Mouse (Mus musculus): ENCODE data around the gene Ap5m1.

The Ap5m1 gene

DNA sequence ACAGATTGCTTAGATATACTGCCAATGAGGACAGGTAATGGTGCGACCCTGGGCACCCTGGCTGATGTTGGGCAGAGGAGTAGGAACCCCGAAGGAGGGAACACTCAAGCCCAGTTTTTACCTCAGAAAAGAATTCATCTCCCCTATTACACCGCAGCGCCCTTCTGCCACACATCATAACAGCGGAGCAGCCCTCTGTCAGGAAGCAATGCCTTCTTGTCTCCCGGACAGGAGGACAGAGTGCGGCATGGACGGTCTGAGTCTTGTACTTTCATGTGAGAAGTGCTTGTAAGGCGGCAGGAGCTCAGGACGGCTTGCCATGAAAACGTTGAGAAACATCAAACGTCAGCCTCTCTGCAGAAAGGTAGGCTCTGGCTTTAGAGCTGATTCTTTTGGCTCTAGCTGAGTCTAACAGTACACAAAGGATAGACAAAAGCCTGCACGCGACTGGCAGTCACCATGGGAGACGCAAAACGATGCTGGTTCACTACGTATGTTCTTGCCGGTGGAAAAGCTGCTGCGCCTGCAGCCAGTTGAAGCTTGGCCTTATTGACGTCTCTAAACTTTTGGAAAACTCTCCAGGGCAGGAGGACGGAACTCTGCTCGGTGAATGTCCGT lies 61.4 kb downstream of the Ap5m1 start:
- no peak for DNase-seq

DNA sequence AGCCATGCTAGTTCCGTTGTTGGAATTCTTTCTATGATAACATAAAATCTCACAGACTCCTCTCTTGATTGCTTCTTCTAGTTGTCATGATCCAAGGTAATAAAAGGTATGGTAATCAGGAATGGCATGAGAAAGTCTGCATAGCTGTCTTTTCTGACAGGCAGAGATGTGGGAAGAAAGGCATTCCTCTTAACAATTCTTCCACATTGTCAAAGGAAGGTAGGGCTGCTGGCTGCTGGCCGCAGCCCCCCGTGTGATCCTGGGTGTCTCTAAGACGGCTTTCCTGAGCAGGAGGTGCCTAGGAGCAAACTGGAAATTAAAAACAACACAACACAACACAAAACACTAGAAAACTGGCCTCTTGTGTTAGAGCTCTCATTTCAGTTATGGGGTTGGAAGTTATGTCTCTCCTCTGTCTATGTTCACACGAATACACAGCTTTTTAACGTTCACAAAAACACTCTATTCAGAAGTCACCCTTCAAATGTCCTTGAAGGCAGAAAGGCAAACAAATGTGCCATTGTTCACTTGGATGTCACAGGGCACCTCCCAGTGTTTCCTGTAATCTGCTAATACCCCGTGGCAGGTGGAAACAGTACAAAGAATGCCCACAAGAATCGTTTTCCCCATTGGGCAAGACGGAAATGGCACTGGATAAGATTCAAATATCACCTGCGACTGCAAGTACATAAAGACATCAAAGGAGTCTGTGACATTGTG lies 62.8 kb downstream of the Ap5m1 start:
- no peak for DNase-seq

DNA sequence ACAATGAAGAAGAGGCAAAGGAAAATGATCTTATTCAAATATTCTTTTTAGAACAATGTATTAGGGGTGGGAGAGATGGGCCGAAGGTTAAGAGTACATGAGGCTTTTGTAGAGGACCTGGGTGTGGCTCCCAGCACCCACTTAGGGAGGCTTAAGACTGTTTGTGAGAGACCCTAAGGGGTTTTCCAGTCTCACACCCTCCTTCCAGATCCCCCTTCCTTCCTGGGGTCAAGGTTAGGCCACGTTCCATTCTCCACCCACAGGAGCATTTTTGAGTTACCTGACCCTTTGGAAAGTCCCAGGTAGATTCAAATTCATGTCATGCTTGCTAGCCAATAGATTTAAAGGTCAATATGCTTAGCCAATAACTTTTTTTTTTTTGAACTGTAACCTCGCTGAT lies 66.5 kb downstream of the Ap5m1 start:
- no peak for DNase-seq

DNA sequence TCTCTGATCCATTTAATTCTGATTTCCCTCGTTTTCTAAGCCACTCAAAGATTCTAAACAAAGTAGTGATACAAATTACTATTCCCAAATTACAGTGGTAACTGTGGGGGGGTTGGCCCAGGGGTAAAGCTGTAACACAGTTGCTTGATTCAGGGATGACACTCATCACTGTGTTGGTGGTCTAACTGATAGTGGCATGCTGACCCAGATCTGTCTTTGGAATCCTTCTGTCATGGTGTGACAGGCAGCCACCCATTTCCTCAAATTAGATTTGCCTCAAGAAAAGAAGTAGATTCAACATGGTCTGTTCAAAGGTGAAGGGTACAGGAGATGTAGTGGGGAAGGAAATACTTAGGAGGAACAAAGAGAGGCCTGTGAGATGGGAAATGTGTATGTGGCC lies 72.3 kb downstream of the Ap5m1 start:
- no peak for DNase-seq

DNA sequence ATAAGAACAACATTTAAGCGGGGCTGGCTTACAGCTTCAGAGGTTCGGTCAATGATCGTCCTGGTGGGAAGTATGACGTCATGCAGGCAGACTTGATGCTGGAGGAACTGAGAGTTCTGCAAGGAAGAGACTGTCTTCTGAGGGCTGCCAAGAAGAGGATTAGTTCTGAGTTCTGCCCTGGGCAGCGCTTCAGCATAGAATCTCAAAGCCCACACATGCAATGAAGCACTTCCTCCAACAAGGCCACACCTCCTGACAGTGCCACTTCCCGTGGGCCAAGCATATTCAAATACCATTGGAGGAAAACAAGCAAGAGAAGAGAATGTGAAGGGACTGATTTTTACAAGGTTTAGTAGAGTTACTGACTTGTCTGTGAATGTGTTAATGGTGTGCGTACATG lies 74.9 kb downstream of the Ap5m1 start:
- no peak for DNase-seq

All from kidney, postnatal 4 days (tissue).